Mouse (Mus musculus): ENCODE results near the gene Il12b. TPM values are rescaled to one million over a fixed set of nuclear protein-coding genes. Genes with fewer than 3 reads are reported as not detected.
"Not testable (repeated sequence)": the region's sequence is repeated elsewhere in the genome, so short reads cannot be mapped to it uniquely, and the experiment has no call there.

Il12b gene
- total RNA-seq, 2 experiments from 2014 or later, result not detected

DNA sequence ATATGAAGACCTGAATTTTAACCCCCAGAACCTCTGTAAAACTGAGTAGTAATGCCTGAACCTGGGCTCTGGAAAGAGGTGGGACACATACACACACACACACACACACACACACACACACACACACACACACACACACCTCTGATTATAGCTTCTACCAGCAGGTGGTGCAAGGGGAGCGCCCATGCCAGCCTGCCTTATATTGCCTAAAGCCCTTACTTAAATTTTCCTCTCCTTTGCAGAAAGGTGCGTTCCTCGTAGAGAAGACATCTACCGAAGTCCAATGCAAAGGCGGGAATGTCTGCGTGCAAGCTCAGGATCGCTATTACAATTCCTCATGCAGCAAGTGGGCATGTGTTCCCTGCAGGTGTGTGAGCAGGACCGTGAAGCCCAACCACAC is 12.4 kb downstream of the Il12b start:
- no peak for DNase-seq

DNA sequence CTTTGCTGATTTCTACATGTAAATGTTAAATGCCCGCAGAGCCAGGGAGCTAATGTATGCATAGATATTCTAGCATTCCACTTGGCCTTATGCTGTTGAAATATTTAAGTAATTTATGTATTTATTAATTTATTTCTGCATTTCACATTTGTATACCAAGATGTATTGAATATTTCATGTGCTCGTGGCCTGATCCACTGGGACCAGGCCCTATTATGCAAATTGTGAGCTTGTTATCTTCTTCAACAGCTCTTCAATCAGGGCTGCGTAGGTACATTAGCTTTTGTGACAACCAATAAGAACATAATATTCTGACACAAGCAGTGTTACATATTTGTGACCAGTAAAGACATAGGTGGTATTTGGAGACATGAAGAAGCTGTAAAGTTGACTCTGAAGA is 13.5 kb downstream of the Il12b start:
- no peak for DNase-seq

DNA sequence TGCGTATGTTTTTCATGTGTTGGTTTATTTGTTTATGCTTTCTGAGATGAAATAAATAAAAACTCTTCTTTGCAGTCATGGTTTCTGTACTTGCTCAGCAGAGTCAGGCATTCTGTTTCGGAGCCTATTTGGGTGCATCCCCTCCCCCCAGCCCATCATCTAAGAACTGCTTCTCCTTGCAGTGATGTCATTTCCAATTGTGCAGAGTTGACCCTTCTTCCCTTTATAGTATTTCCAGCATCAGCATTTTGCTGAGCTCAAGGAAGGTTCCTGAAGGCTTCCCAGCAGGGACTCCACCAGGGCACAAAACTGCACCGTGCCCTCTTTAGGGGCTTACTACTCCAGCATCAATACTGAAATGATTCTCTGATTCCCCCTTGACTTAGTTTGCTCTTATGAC is 14.7 kb downstream of the Il12b start:
- DNase-seq, result no peak

DNA sequence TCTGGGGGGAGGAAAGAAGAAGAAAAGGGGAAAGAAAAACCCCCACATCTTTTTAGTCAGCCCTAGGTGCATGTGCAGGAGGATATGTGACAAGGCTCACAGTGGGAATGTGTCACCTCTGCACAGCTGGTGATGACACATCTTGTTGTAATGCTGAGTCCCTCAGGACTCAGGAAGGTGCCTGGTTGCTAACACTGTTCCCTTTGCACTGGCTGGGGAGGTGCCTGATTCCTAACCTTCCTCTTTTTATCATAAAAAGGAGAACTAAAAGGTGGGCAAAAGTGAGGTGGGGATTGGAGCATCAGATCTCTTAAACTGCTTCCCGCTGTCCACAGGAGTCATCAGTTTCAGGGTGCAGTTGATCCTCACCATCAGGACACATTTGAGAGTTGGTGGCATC is 17.5 kb downstream of the Il12b start:
- no peak for DNase-seq

DNA sequence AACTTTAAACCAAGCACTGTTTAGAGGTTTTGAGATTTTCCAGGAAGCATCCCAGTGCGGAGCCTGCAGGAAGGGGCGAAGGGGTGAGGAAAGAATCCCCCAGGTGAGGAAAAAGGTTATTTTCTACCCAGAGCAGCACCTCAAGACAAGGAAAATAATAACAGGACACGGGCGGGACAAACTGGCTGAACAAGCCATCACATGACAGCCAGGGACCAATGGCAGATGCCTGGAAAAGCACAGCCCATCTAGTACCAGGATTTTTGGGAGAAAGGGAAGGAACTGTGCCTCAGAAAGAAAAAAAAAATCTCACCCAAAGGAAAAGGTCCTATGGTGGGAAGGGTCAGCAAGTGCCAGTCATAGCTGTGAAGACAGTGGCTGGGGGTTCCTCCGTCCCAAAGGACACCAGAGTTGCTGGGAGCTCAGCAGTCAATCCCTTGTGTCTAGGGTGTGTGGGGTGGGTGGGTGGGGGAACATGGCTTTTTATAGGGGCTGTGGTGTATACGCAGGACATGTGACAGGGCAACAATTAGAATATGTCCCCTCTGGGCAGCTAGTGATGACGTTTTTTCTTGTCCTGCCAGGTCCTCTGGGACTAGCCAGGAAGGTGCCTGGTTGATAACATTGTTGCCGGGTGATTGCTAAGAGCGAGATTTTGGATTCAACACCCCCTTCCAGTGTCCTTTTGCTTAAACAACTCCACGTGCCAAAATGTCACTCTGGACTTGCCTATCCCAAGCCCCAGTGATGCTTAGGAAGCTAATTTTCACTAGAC is 22.7 kb downstream of the Il12b start:
- no peak for DNase-seq

DNA sequence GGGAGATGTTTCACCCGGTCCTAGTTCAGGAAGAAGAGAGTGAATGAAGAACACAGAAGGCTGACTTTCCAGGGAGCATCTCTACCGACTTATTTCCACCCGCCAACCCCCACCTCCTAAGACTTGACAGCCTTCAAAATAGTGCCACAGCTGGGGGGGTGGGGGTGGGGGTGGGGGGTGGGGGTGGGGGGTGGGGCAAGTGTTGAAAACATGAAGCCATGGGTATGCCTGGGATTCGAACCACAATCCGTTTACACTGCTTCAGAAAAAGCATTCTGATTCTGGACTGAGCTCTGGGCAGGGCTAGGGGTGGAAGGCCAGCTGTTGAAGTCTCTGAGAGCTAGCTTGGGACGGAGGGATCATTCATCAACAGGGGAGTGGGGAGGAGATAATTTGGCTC is 23.4 kb downstream of the Il12b start:
- no peak for DNase-seq

DNA sequence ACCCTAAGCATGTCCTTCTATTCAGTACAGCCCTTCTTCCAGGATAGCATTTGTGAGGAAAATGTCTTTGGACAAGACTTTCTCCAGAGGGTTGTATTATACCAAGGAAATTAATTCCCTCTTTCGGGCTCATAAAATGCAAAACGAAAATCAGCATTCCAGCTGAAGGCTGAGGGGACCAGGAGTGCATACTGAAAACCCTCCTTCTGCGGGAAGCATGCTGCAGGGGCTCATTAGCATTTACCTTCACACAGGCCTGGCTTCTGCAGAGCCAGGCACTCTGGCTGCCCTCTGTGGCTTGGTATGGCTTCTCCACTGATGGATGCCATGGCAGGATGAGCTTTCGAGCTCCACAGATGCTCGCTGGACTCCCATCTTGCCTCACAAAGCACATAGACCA is 24.1 kb downstream of the Il12b start:
- no peak for DNase-seq

DNA sequence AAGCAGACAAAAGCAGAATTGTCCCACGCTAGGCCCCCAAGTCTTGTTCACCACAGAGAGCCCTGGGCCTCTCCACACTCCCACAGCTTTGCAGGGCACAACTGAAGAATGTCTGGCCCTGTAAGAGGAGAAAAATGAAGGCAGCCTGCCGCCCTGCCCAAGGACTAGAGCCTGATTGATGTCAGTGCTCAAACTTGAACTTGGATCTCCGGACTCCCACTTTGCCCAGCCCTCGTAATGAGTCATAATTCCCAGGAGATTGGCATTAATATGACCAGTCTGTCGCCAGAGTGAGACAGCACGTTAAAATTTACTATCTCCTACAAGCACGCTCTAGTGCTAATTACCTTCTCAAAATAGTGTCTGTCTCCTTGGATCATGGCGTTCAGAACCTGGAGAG is 25.1 kb downstream of the Il12b start:
- DNase-seq, result peak; percentile 13

DNA sequence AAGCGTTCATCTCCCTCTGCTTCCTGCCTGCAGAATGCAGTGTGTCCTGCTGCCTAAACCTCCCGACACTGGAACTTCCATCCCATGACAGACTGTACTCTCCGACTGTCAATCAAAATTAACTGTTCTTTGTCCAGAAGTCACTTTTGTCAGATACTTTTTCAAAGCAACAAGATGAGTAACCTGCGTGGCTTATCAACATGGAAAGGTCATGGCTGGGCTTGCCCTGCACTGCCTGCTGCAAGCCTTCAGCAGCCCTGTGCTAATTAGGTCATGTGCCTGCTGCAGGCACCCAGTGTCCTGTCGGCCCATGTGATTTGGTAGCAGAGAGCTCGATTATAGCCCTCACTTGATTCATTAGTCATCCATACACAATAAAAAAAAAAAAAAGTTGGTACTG is 25.8 kb downstream of the Il12b start:
- DNase-seq, result peak; percentile 30

DNA sequence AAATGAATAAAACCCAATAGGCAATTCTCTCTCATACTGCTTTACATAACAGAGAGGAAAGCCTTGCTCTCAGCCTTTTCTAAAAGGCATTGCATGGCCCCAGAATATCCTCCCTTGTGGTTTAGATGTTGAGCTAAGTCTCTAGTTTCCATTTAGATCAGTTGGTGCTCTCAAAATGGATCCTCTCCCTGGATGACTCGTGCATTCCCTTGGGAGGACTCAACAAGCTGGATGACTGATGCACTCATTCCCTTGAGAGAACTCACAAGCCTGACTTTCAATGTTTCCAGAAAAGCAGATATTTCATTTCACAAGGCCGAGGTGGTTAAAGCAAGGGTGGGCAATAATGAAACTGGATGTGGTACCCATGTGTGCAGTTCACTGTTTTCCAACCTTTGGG is 28.1 kb downstream of the Il12b start:
- DNase-seq, result no peak

DNA sequence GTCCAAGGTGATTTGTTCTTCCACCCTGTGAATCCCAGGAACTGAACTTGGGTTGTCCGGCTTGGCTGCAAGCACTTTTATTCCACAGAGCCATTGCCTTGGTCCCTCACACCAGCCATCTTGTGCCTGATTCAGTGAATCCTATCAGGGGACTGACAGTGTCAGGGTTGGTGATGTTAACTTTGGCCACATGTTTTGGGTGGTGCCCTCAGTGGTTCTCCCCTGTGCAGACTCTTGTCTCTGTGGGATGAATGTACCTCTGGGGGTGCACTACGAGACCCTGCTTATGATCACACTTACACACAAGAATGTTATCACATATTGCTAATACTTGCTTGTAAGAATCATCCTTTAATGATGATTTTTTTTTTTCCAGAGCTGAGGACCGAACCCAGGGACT is 30.2 kb downstream of the Il12b start:
- DNase-seq, result no peak

DNA sequence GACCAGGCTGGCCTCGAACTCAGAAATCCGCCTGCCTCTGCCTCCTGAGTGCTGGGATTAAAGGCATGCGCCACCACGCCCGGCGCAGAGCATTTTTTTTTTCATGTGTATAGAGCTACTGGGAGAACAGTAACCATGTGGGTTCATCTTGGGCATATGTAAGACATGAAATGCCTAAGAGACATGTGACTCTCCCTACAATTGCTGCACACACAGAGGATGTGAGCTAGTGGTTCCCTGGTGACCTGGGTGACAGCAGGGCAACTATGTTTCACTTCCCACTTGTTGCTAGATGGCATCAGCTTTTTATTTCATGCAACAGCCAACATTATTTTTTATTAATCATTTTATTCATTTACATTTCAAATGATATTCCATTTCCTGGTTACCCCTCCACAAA is 37.9 kb downstream of the Il12b start:
- no peak for DNase-seq

DNA sequence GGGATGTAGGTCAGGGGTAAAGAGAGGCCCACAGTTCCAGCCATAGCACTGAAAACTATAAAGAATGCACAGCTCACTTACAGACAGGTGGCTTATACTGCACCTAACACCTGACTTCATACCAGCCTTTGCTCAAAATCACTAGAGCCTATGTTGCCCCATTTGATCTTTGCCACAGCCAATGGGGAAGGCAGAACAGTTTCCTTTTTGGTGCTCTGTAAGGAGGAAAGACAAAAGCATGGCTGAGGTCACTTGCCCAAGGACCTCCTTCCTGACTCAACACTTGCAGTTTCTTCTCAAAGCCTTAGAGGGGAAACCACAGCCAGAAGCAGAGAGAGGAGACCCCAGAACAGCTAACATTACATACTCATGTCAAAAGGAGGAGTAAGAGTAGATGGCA is 51.2 kb downstream of the Il12b start:
- DNase-seq, result no peak

DNA sequence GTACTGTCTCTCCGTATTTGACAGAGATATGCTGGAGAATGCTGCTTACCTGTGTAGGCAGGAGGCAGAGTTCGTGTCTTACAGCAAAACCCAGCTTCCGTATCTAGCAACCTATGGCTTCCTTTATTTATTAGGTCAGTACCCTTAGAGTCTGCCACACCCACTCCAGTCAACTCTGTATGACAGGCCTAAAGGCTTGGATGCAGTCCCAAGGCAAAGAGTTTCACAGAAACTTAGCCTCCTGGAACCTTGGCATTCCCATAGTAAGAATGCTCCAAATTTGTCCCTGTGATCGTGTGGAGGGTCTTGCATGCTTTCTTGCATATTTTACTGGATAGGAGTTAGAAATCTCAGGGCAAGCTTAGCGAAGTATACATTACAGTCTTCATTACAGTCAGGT is 52.2 kb downstream of the Il12b start:
- not testable (repeated sequence) for DNase-seq

DNA sequence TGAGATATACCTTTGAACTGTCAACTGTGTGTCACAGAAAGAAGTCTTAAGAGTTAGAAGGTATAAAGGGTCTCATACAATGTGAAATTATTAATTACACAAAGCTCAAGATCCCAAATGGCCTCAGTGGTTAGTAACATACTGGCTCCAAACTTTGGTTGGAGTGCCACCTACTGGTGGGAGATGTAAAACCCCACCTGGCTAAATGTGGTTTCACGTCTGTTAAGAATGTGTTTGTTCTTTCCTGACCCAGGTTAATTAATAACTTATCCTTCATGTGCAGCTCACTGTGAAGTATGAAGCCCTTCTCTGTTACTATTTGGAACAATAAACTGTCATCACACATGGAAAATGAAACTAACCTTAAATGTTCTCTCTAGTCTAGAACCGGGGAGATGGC is 53.6 kb downstream of the Il12b start:
- peak; percentile 71 for DNase-seq

DNA sequence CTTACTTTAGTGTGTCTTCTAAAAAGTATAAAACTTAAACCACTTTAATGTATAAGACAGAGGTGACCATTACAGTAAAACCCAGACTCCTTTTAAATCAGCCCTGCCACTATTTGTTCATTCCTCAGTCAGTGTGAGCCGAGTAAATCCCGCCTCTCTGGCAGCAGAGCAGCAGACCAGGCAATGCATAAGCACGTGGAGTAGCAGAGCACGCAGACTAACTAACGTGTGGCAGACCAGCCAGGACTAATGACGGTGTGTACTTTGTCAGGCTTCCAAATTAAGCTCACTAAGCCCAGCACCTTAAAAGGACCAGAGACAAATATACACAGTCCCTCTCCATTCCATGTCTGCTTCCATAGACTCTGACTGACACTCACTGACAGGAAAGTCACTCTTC is 61.6 kb downstream of the Il12b start:
- no peak for DNase-seq

Other genes starting within 250 kb of the Il12b start
- 10 to 100 TPM; 37.1 to 39.6 TPM for gene Ublcp1, start 70.4 kb downstream of the Il12b start, total RNA-seq (2021)
- 10 to 100 TPM; 49.3 to 74.8 TPM for gene Rnf145, start 118.9 kb downstream of the Il12b start, total RNA-seq (2021)
- gene Ebf1, start 217.3 kb downstream of the Il12b start, total RNA-seq (2021), result 10 to 100 TPM; 36.1 to 53.0 TPM